Mouse (Mus musculus): ENCODE data around the gene Trip12. TPM values are rescaled to one million over a fixed set of nuclear protein-coding genes. Genes with fewer than 3 reads are reported as not detected.

Gene Trip12
- total RNA-seq, 2 experiments from 2014 or later: 182 to 184 TPM

DNA sequence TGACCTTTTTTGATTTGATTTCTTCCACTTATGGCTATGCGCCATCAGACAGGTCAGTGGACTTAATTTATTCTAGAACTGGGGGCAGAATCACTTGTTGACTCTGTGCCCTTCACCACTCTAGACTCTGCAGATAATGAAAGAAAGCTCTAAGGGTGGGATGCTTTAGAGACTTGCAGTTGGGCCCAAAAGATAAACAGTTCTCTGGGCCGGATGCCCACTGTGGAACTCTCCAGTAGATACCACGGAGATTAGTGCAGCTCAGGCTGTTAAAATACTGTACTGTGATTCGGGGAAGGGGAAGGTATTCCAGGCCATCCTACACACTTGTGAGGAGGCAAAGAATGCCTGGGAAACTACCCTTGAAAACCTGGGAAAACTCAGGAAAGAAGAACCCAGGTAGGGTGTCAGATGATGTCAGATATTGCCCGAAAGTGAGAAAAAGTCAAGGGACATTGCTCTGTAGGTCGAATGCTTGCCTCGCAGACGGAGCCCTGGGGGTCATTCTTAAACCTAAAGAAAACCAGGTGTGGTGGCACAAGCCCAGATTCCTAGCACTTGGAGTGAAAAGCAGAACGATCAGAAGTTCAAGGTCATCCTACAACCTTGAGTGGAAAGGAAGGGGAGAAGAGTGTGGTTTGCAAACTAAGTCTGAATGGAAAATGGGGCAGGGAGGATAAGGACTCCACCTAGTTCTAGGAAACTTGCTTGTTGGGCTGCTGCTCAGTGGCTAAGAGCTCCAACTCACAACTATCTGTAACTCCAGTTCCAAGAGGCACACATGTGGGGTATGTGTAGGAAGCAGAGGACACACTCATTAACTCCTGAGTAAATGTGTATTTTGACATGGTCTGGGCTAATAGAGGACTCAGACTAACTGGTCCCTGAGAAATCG is 20.3 kb upstream of the Trip12 start:
- DNase-seq (ENCODE audit: extremely low spot score in 1 of 2, low spot score in 1 of 2): no peak

GRCm38 (mm10) chr1:84859597-84859996 is 19.3 kb upstream of the Trip12 start:
- DNase-seq (ENCODE audit: extremely low spot score in 1 of 2, low spot score in 1 of 2): no peak

DNA sequence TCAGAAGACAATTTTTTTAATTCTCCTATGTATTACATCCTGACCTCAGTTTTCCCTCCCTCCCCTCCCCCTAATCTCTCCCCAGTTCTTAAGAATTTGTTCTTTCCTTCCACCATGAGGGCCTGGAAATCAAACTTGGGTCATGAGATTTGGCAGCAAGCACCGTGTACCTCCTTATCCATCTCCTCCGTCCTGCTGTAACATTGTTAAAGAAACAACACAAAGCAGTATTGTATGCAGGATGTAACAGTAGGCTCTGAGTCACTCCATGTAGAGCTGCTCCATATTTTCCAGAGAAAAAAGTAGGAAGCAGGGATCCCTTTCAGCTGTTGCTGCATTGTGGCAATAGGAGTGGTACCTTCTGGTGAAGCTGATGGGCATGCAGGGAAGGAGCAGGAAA is 15.4 kb upstream of the Trip12 start:
- no peak for DNase-seq (ENCODE audit: extremely low spot score in 1 of 2, low spot score in 1 of 2)

- DNase-seq (ENCODE audit: extremely low spot score in 1 of 2, low spot score in 1 of 2): no peak
Measured at GRCm38 (mm10) chr1:84854966-84855365, 14.7 kb upstream of the Trip12 start.

GRCm38 (mm10) chr1:84853721-84854120 is 13.4 kb upstream of the Trip12 start:
- DNase-seq (ENCODE audit: extremely low spot score in 1 of 2, low spot score in 1 of 2): no peak

DNA sequence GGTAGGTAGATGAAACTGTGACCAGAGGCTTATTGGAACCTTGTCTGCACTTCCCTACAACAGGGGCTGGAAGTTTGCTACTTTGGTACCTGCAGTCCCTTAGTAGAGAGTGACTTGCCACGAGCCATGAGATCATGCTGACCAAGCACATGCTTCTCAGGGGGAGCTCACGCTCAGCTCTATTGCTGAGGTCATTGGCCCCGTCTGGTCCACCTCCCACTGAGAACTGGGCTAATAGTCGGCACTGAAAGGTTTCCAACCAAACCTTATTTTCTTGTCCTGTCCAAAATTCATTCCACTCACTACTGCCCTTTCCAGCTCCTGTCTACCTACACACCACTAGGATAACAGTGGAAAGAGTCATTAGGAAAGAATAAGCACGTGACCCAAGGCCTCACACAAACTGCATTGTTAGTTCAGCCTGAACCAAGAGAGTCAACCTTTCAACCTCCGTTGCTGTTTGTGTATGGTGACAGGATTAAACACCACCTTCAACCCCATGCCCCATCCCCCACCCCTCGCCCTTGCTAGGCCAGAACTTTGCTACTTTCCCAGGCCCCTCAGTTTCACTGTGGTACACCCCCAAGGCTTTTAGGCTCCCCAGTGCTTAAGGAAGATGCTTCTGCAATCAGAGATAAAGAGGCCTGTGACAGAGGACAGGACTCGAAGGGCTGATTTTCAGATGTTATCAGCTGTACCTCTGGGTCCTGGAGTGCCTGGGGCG is 11.4 kb upstream of the Trip12 start:
- DNase-seq (ENCODE audit: extremely low spot score in 1 of 2, low spot score in 1 of 2): no peak

DNA sequence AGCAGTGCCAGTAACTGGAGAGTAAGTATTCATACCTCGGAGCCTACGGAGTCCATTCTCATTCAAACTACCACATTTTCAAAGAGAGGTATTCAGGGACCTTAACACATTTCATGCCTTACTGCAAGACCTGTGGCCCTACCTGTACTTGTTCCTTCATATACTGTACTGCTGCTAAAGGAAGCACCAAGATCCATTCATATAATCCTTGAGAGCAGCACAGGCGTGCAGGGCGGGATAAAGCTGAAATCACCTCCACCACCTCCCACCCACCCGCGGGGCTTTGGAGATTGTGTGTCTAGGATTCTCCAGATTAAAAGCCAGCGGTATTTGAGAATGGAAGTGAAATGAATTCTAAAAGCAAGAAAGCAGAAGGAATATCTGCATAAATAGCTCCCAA is 10.2 kb upstream of the Trip12 start:
- DNase-seq (ENCODE audit: extremely low spot score in 1 of 2, low spot score in 1 of 2): no peak

DNA sequence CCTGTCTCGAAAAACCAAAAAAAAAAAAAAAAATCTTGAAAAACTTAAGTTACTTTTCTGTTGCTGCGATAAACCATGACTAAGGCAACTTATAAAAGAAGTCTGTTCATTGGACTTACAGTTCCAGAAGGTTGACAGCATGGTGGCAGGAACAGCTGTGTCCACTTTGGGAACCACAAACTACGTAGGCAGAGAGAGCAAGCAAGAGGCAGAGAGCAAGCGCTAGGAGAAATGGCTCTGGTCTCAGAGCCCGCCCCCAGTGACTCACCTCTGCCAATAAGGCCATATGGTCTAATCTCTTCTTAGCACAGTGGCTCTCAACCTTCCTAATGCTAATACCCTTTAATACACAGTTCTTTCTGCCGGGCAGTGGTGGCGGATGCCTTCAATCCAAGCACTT is 9.5 kb upstream of the Trip12 start:
- DNase-seq (ENCODE audit: extremely low spot score in 1 of 2, low spot score in 1 of 2): no peak

GRCm38 (mm10) chr1:84848801-84849455 is 8.6 kb upstream of the Trip12 start:
- DNase-seq (ENCODE audit: extremely low spot score in 1 of 2, low spot score in 1 of 2): no peak

GRCm38 (mm10) chr1:84848335-84848734 is 8.0 kb upstream of the Trip12 start:
- no peak for DNase-seq (ENCODE audit: extremely low spot score in 1 of 2, low spot score in 1 of 2)

- DNase-seq (ENCODE audit: extremely low spot score in 1 of 2, low spot score in 1 of 2): no peak
Measured at GRCm38 (mm10) chr1:84847698-84848097, 7.4 kb upstream of the Trip12 start.

- no peak for DNase-seq (ENCODE audit: extremely low spot score in 1 of 2, low spot score in 1 of 2)
Measured at GRCm38 (mm10) chr1:84843366-84843765, 3.0 kb upstream of the Trip12 start.

- DNase-seq (ENCODE audit: extremely low spot score in 1 of 2, low spot score in 1 of 2): no peak
Measured at GRCm38 (mm10) chr1:84841061-84841460, 745 bp upstream of the Trip12 start.

DNA sequence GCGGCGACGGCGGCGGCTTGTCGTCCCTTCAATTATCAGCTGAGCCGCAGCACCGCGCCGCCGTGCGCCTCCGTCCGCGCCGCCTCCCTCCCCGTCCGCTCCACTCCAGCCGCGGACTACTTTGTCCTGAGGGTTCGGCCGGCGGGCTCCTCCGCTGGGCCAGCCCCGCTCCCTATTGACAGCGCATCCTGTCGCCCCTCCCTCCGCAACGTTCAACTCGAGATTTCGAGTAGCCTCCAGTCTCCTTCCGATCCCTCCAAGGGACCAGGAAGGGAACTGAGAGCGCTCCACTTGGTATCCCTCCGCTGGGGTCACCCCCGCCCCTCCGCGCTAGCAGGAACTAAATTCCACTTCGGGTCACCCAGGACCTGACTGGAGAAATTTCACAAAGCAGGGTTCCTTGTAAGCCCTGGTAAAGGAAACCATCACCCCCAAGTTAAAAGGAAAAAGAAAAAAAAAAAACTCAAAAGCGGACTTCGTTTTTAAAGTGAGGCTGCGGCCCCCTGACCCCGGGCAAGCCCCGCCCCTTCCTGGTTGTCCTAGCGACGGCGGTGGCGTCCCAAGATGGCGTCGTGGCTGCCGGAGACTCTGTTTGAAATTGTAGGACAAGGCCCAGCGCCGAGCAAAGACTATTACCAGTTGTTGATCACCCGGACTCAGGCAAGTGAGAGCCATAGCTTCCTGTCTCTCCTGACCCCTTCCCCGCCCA is 853 bp downstream of the Trip12 start, which contains the start of gene Fbxo36:
Gene Fbxo36 (plus strand): TSS at position 533 of the 709 bp plus-strand sequence.
- DNase-seq (ENCODE audit: extremely low spot score in 1 of 2, low spot score in 1 of 2): peak; percentile 84 to 91

- peak; percentile 60 to 64 for DNase-seq (ENCODE audit: extremely low spot score in 1 of 2, low spot score in 1 of 2)
Measured at GRCm38 (mm10) chr1:84838621-84839151, 1.6 kb downstream of the Trip12 start.

GRCm38 (mm10) chr1:84838156-84838555 is 2.2 kb downstream of the Trip12 start:
- DNase-seq (ENCODE audit: extremely low spot score in 1 of 2, low spot score in 1 of 2): no peak

DNA sequence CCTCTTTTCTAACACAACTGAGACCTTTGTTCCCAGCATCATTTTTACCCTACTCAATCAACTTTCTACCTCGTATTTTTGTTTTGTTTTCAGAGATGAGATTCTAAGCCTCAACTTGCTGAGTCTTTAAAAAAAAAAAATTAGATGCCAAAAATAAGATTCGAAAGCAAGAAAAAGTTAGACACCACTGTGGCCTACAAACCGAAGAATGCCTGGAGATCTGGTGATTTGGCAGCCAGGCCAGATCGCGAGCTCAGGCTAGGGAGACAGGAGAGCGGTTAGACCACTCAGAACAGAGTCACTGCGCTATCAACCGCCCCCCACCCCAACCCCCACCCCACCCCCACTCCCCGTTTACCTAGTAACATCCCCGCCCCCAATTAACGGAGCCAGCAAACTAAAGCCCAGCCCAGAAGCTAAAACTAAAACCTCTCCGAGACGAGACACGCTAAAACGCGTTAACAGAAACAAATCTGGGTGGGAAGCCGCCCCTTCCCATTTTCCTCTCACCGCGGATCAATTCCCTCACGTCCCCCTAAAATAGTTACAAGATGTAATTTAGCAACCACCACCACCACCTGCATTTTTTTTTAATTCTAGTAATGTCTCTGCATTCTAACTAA is 2.7 kb downstream of the Trip12 start:
- DNase-seq (ENCODE audit: extremely low spot score in 1 of 2, low spot score in 1 of 2): no peak

GRCm38 (mm10) chr1:84825091-84825490 is 15.2 kb downstream of the Trip12 start:
- no peak for DNase-seq (ENCODE audit: extremely low spot score in 1 of 2, low spot score in 1 of 2)

GRCm38 (mm10) chr1:84817596-84817995 is 22.7 kb downstream of the Trip12 start:
- DNase-seq (ENCODE audit: extremely low spot score in 1 of 2, low spot score in 1 of 2): no peak

GRCm38 (mm10) chr1:84803788-84804187 is 36.5 kb downstream of the Trip12 start:
- no peak for DNase-seq (ENCODE audit: extremely low spot score in 1 of 2, low spot score in 1 of 2)
